Mouse (Mus musculus) cerebellum, adult 18-20 months (tissue): ENCODE measurements around the gene Slc1a3.
"Not testable (repeated sequence)": the region's sequence is repeated elsewhere in the genome, so short reads cannot be mapped to it uniquely, and the experiment has no call there.

Experiments
- DNase-seq, 2 experiments: peaks; one replicate each; pipeline ENCODE4 v3.0.0; 2021

Gene Slc1a3

DNA sequence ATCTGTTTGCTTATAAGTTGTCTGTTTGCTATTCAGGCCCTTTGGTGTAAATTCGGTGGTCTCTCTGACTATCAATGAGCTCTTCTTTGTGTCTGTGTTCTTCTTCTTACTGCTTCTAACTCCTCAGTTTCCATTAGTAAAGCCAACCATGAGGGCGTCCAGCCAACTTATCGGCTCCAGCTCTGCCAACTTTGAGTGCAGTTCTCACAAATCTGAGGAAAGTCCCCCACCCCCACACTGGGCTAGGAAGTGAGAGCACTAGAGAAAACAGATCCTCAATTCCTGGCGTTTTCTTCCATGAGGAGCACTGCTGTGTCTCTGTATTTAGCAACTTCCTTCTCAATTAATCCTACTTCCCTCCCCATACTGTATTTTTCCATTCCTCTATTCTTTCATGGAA, 4.4 kb downstream of the Slc1a3 start:
- DNase-seq = peak; percentile 21 to 24

DNA sequence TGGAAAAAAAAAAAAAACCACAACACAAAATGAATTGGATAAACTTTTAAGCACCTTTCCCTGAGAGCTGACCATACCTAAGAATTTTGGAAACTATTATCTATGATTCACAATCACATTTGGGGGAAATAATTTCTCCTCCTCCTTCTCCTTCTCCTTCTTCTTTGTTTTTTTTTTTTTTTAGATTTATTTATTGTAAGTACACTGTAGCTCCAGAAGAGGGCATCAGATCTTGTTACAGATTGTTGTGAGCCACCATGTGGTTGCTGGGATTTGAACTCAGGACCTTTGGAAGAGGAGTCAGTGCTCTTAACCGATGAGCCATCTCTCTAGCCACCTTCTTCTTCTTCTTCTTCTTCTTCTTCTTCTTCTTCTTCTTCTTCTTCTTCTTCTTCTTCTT, 5.0 kb downstream of the Slc1a3 start:
- not testable (repeated sequence) for DNase-seq

DNA sequence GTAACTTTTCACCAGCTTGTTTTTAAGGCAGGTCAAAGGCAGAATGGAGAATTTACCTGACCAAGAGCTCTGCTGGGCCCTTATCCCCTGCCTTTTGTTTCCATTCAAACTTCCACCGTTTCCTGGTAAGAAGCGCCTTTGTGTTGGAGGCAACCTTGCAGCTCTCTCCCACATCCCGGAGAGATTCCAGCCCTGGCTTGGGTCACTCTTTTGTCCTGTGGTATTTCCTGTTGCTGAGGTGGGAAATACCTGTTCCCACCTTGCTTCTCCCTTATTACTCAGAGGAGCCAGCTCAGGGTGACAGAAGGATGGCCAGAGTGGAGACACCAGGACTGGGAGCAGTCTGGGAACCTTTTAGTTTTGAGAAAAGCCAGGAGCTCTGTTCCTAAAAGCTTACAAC, 12.6 kb downstream of the Slc1a3 start:
- no peak for DNase-seq

- no peak for DNase-seq
These were observed 13.1 kb downstream of the Slc1a3 start for GRCm38 (mm10) chr15:8697500-8697899.

- not testable (repeated sequence) for DNase-seq
These were observed 20.4 kb downstream of the Slc1a3 start for GRCm38 (mm10) chr15:8690141-8690540.

DNA sequence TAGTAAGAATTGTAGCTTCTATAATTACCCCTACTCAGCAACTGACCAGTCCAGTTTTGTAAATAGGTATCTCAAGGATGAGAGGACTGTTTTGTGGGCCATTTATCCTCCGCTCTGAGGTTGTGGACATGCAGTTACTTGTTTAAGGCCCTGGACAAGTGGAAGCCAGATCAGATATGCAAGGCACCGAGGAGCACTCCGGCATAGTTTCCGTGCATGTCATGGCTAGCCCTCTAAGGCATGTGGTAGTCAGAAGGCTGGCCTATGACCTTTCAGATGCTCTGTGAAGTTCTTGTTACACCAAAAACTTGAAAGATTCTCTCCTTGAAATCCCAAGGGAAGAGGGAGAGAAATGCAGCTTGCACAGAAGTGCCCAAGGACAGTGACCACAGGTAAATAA, 23.7 kb downstream of the Slc1a3 start:
- DNase-seq = no peak

- DNase-seq = no peak
These were observed 25.1 kb downstream of the Slc1a3 start for GRCm38 (mm10) chr15:8685506-8685905.

DNA sequence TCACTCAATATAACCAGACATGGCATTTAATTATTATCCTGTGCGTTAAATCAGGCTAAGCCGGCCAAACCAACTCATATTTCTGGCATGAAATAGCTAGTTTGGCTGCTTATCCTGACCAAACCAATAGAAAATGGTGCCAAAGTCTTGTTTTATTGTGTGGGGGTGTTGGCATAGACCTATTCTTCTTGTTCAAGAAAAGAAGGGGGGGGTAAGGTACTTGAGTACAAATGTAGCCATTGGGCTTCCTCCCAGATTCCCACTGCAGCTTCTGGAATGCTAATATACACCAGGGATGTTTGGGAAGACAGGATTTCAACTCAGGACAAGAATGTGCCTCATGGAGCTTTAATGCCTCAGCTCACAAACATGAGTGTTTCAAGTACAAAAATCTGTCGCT, 26.3 kb downstream of the Slc1a3 start:
- no peak for DNase-seq

GRCm38 (mm10) chr15:8682871-8683270, 27.7 kb downstream of the Slc1a3 start:
- DNase-seq = no peak

DNA sequence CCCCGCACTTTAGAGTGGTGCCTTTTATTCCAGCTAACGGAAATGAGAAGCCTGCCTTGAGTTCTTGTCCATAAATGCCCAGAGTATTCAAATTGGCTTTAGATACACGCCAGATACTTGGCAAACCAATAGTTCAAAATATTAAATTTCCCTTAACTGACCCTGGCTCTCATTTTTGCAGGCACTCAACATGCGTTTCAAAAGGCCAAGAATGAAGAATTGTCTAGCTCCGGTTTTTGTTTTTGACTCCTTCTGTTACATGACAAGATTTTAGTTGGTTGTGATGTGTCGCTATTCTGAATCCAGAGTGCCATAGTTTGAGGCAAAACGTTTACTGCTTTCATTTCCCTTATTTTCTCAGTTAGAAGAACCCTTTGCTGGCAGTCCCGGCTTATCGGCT, 28.1 kb downstream of the Slc1a3 start:
- DNase-seq = no peak

GRCm38 (mm10) chr15:8681971-8682370, 28.6 kb downstream of the Slc1a3 start:
- no peak for DNase-seq

DNA sequence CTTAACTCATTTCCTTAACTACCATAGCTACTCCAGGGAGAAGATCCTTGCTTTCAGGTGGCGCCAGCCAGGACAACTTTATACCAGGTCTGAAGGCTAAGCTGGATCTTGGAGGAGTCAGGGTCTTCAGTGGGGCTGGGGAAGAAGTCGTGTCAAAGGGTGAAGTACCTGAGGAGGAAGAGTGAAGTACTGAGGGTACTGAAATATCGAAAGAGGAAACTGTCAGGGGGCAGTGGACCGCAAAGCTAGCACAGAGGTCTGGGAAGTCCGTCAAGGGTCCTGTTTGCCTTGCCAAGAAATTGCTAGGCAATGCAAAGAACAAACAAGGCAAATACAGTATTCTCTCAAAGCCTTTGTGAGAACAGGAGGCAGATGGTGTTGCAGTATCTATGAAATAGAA, 29.6 kb downstream of the Slc1a3 start:
- no peak for DNase-seq

- DNase-seq = no peak
These were observed 33.6 kb downstream of the Slc1a3 start for GRCm38 (mm10) chr15:8676959-8677358.

GRCm38 (mm10) chr15:8676211-8676691, 34.3 kb downstream of the Slc1a3 start:
- no peak for DNase-seq

GRCm38 (mm10) chr15:8675616-8676015, 34.9 kb downstream of the Slc1a3 start:
- DNase-seq = no peak

GRCm38 (mm10) chr15:8672532-8672931, 38.0 kb downstream of the Slc1a3 start:
- no peak for DNase-seq

DNA sequence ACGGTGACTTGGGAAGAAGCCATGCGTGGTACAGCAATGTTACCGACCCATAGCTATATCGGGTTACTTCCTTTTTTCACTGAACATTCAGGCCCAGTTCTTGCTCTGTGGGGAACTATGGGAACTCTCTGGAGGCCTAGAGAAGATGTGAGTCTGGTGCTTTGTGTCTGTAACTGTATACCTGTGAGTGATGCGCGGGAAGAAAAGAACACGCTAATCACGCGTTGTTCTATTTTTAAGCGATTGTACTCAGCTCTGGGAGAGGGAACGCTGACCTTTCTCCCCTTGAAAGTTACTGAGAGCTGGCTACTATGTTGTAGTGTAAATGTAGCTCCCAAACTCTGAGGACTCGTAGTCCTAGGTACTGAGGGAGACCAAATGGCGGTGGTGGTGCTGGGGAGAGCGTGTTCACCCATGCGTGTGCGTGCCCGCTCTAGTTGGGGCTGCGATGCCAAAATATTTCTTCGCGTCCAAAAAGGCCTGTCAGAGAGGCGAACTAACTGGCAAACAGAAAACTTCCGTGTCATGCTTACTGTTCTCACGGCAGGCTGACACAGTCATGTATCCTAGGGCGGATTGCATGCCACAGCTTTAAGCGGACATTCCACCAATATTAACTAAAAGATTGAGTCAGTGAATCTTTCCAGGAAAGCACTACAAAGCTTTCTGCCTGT, 42.6 kb downstream of the Slc1a3 start:
- no peak for DNase-seq

GRCm38 (mm10) chr15:8665675-8666350, 44.8 kb downstream of the Slc1a3 start:
- DNase-seq = no peak

- peak; percentile 12 to 25 for DNase-seq
These were observed 47.0 kb downstream of the Slc1a3 start for GRCm38 (mm10) chr15:8663348-8664099.

- no peak for DNase-seq
These were observed 48.7 kb downstream of the Slc1a3 start for GRCm38 (mm10) chr15:8661856-8662255.

- DNase-seq = no peak
These were observed 50.6 kb downstream of the Slc1a3 start for GRCm38 (mm10) chr15:8659977-8660376.

- DNase-seq = no peak
These were observed 51.0 kb downstream of the Slc1a3 start for GRCm38 (mm10) chr15:8659483-8659971.
